Mouse (Mus musculus): Measurements from ENCODE around the gene Samd3. TPM values are rescaled to one million over a fixed set of nuclear protein-coding genes. Genes with fewer than 3 reads are reported as not detected.

The Samd3 gene
- total RNA-seq (2023) = not detected in 2 replicates

GRCm38 (mm10) chr10:26229488-26229887, at the start of gene Samd3:
TSS of gene Samd3 (plus strand) at chr10:26229707.

Other genes starting within 250 kb of the Samd3 start
- not detected in 2 replicates for gene Gm9767, start 151.5 kb upstream of the Samd3 start, total RNA-seq (2023)
- not detected in 2 replicates for gene Tmem200a, start 150.7 kb upstream of the Samd3 start, total RNA-seq (2023)
- gene L3mbtl3, start 146.3 kb downstream of the Samd3 start, total RNA-seq (2023) = 10.3 and 12.2 TPM in 2 replicates